Mouse (Mus musculus) heart, embryonic 15.5 days (tissue): ENCODE data around the gene Nipsnap3b. TPM values are rescaled to one million over a fixed set of nuclear protein-coding genes. Genes with fewer than 3 reads are reported as not detected.

Source experiments
- ATAC-seq: fragments of 200-750 bp; cut with Nextera tagmentation; replicated peaks from 2 replicates; pipeline ENCODE4 v1.8.0; 2017; ENCODE audit warnings: low read depth, moderate TSS enrichment; ENCODE audit not compliant: insufficient number of reproducible peaks, insufficient read depth, low FRiP score
- H3K27ac ChIP-seq: fragments of 300-500 bp; sonication (generic); 2 replicates; pipeline ENCODE4 v1.5.1; 2015; ENCODE audit warnings: mild to moderate bottlenecking, inconsistent platforms
- H3K27me3 ChIP-seq: fragments of 300-500 bp; sonication (generic); 2 replicates; pipeline ENCODE4 v1.6.1; 2015; ENCODE audit warnings: inconsistent platforms
- H3K36me3 ChIP-seq: fragments of 300-500 bp; sonication (generic); 2 replicates; pipeline ENCODE4 v1.6.1; 2015; ENCODE audit warnings: mild to moderate bottlenecking, inconsistent platforms
- H3K4me1 ChIP-seq: fragments of 300-500 bp; sonication (generic); replicated peaks from 2 replicates; pipeline ENCODE4 v1.6.1; 2015; ENCODE audit warnings: inconsistent platforms
- H3K4me2 ChIP-seq: fragments of 300-500 bp; sonication (generic); 2 replicates; pipeline ENCODE4 v1.6.1; 2015; ENCODE audit warnings: inconsistent platforms, mild to moderate bottlenecking, moderate library complexity
- H3K4me3 ChIP-seq: fragments of 300-500 bp; sonication (generic); 2 replicates; pipeline ENCODE4 v1.5.1; 2015; ENCODE audit warnings: mild to moderate bottlenecking, inconsistent platforms
- H3K9ac ChIP-seq: fragments of 300-500 bp; sonication (generic); 2 replicates; pipeline ENCODE4 v1.6.1; 2015; ENCODE audit warnings: mild to moderate bottlenecking, inconsistent platforms
- H3K9me3 ChIP-seq: fragments of 300-500 bp; sonication (generic); replicated peaks from 2 replicates; pipeline ENCODE4 v1.6.1; 2016; ENCODE audit warnings: inconsistent platforms
- WGBS: fragments of 180-500 bp; shearing (Covaris S2); methylation state at CpG from one replicate; pipeline ENCODE4 v1.1.7; 2015; ENCODE audit warnings: mixed read lengths; 5-methylcytosine and 5-hydroxymethylcytosine counted together
- polyA plus RNA-seq: library from polyadenylated mRNA; unstranded; fragments of >200 nt; fragmentation: Nextera tagmentation; extraction: Ambion mirVana; gene quantifications from 2 replicates; pipeline ENCODE4 v1.2.1, GENCODE M21; 2015

The Nipsnap3b gene
- polyA plus RNA-seq: 60.6 and 61.6 TPM in 2 replicates

GRCm38 (mm10) chr4:53011732-53012361, at the start of gene Nipsnap3b:
Nipsnap3b (plus strand) TSS chr4:53011880.
- Histone ChIP-seq H3K9me3 (peaks cover 4% of the 10 kb centered on the region; the same call in 1 of the 2 replicates), H3K27ac (peak within 1 kb of the TSS; percentile 88)

GRCm38 (mm10) chr4:52964247-52964646, 47.4 kb upstream of the Nipsnap3b start, which contains the start of gene Olfr270:
Olfr270 (plus strand) TSS chr4:52964547.
- H3K4me2 ChIP-seq: no peak within 1 kb of the TSS
- no peak within 1 kb of the TSS for H3K27ac ChIP-seq
- H3K4me1 ChIP-seq: no peaks in the 10 kb centered on the region
- H3K36me3 ChIP-seq: no peaks in the 10 kb centered on the region
- no peak within 1 kb of the TSS for H3K9ac ChIP-seq
- ATAC-seq: no peak
- no peaks in the 10 kb centered on the region for H3K27me3 ChIP-seq
- no peaks in the 10 kb centered on the region for H3K9me3 ChIP-seq
- H3K4me3 ChIP-seq: no peak within 1 kb of the TSS

More at GRCm38 (mm10) chr4:53011732-53012361, at the start of gene Nipsnap3b:
- H3K4me2 ChIP-seq: peak within 1 kb of the TSS; percentile 63
- peak; percentile 95 for ATAC-seq
- H3K27me3 ChIP-seq: no peaks in the 10 kb centered on the region
- under 1% methylated on average over 63 of the region's 63 CpGs for WGBS
- peak within 1 kb of the TSS; percentile 86 for H3K4me3 ChIP-seq
- peak within 1 kb of the TSS; percentile 75 for H3K9ac ChIP-seq
- peaks cover 8% of the 10 kb centered on the region for H3K4me1 ChIP-seq
- peaks cover 18% of the 10 kb centered on the region for H3K36me3 ChIP-seq

DNA sequence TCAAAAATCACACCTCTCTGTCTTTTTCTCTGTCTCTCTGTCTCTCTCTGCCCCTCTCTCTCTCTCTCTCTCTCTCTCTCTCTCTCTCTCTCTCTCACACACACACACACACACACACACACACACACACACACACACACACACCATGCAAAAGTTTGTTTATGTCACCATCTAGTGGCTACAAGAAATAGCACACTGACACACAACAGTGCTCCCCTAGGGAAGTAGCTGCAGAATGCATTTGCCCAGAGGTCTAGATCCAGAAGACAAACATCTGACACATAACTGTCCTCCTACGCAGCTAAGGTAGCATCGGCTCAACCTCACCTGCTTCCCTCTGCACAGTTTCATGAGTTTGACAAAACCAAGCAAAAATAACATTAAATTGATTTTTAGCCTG, 26.5 kb upstream of the Nipsnap3b start:
- 61% methylated on average over 2 of the region's 2 CpGs for WGBS

DNA sequence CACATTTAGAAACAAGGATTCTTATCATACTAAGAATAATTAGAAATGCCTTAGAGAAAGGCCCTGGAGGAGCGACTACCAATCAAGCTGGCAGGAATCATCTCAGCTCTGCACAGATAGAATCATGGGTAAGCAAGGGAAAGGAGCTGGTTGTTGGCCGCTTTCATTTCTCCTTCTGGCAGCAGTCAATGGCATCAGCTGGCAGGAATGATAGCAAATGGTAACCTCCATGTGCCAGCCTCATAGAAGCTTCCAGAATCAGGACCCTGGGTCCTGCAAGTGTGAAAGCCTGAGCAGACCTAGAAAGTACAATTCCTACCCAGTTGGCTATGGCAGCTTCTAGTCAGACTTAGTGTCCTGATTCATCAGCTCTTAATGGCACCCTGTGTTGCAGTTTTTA, 25.4 kb upstream of the Nipsnap3b start:
- no peaks in the 10 kb centered on the region for H3K36me3 ChIP-seq
- H3K27me3 ChIP-seq: no peaks in the 10 kb centered on the region
- no peak overlapping the region for H3K4me2 ChIP-seq
- no peak overlapping the region for H3K4me3 ChIP-seq
- H3K9ac ChIP-seq: no peak overlapping the region
- no peaks in the 10 kb centered on the region for H3K9me3 ChIP-seq
- whole genome bisulfite sequencing: 86% methylated on average over 2 of the region's 2 CpGs
- peaks cover 4% of the 10 kb centered on the region; the same call in 1 of the 2 replicates for H3K4me1 ChIP-seq
- no peak for ATAC-seq
- no peak overlapping the region for H3K27ac ChIP-seq

More for the DNA sequence above, 26.5 kb upstream of the Nipsnap3b start:
- Histone ChIP-seq H3K4me1 (peaks cover 4% of the 10 kb centered on the region; the same call in 1 of the 2 replicates), H3K36me3 (no peaks in the 10 kb centered on the region), H3K9me3 (no peaks in the 10 kb centered on the region), H3K27me3 (no peaks in the 10 kb centered on the region), H3K4me2 (no peak overlapping the region), H3K9ac (no peak overlapping the region), H3K4me3 (no peak overlapping the region), H3K27ac (no peak overlapping the region)
- ATAC-seq: no peak

GRCm38 (mm10) chr4:52989248-52989647, 22.4 kb upstream of the Nipsnap3b start, which contains the start of gene Nipsnap3a:
Nipsnap3a (plus strand) TSS chr4:52989272.
- ATAC-seq: no peak
- Histone ChIP-seq H3K27ac (no peak within 1 kb of the TSS), H3K27me3 (no peaks in the 10 kb centered on the region), H3K4me3 (peak within 1 kb of the TSS; percentile 20; the same call in 1 of the 2 replicates), H3K9ac (no peak within 1 kb of the TSS), H3K36me3 (no peaks in the 10 kb centered on the region), H3K4me1 (peaks cover 4% of the 10 kb centered on the region; the same call in 1 of the 2 replicates), H3K9me3 (no peaks in the 10 kb centered on the region), H3K4me2 (peak within 1 kb of the TSS; percentile 55)
- WGBS: 24% methylated on average over 12 of the region's 12 CpGs

- ATAC-seq: no peak
- Histone ChIP-seq H3K9ac (no peak overlapping the region), H3K27me3 (no peaks in the 10 kb centered on the region), H3K27ac (no peak overlapping the region), H3K4me2 (no peak overlapping the region), H3K9me3 (no peaks in the 10 kb centered on the region), H3K36me3 (no peaks in the 10 kb centered on the region), H3K4me1 (no peaks in the 10 kb centered on the region), H3K4me3 (no peak overlapping the region)
- 90% methylated on average over 6 of the region's 6 CpGs for WGBS
These were observed 12.2 kb upstream of the Nipsnap3b start for GRCm38 (mm10) chr4:52999449-52999848.

GRCm38 (mm10) chr4:53000154-53000553, 11.5 kb upstream of the Nipsnap3b start:
- Histone ChIP-seq H3K36me3 (no peaks in the 10 kb centered on the region), H3K4me2 (peak overlapping the region; percentile 15; the same call in 1 of the 2 replicates), H3K9ac (no peak overlapping the region), H3K9me3 (no peaks in the 10 kb centered on the region), H3K4me1 (no peaks in the 10 kb centered on the region), H3K4me3 (no peak overlapping the region), H3K27ac (no peak overlapping the region), H3K27me3 (no peaks in the 10 kb centered on the region)
- WGBS: 38% methylated on average over 8 of the region's 8 CpGs
- ATAC-seq: no peak

GRCm38 (mm10) chr4:53009183-53009582, 2.5 kb upstream of the Nipsnap3b start:
- Histone ChIP-seq H3K9ac (no peak overlapping the region), H3K27ac (no peak overlapping the region), H3K4me3 (no peak overlapping the region), H3K27me3 (no peaks in the 10 kb centered on the region), H3K9me3 (no peaks in the 10 kb centered on the region), H3K4me2 (no peak overlapping the region), H3K4me1 (peaks cover 8% of the 10 kb centered on the region), H3K36me3 (no peaks in the 10 kb centered on the region)
- ATAC-seq: no peak
- WGBS: 72% methylated on average over 4 of the region's 4 CpGs

DNA sequence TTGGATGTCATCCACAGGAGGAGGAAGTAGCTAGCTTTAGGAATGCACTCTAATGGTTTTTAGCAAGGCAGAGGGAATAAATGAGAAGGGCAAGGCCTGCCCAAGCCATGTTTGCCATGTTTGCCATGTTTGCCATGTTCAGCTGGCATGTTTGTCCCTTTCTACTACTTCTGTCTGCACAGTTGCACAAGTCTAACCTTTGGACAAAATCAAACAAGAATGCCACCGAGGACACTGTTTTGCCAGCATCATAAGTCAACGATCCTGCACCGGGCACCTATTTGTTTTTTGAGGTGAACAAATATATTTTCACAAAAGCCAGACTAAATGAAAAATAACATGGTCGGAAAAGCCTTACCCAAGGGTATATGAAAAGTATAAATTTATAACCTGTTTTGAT, 1.8 kb upstream of the Nipsnap3b start:
- Histone ChIP-seq H3K4me3 (no peak overlapping the region), H3K9ac (no peak overlapping the region), H3K4me1 (peaks cover 8% of the 10 kb centered on the region), H3K27ac (no peak overlapping the region), H3K27me3 (no peaks in the 10 kb centered on the region), H3K36me3 (0 out of 2 replicates have a peak, but pooled peaks cover under 1% of the 10 kb centered on the region), H3K9me3 (no peaks in the 10 kb centered on the region), H3K4me2 (no peak overlapping the region)
- WGBS: 87% methylated on average over 4 of the region's 4 CpGs
- ATAC-seq: no peak

- H3K4me2 ChIP-seq: no peak overlapping the region
- no peak overlapping the region for H3K4me3 ChIP-seq
- no peak for ATAC-seq
- WGBS: 88% methylated on average over 7 of the region's 7 CpGs
- H3K9me3 ChIP-seq: peaks cover 6% of the 10 kb centered on the region; the same call in 1 of the 2 replicates
- H3K4me1 ChIP-seq: peaks cover 8% of the 10 kb centered on the region
- H3K9ac ChIP-seq: no peak overlapping the region
- no peak overlapping the region for H3K27ac ChIP-seq
- peaks cover 36% of the 10 kb centered on the region for H3K36me3 ChIP-seq
- H3K27me3 ChIP-seq: no peaks in the 10 kb centered on the region
These were observed 2.7 kb downstream of the Nipsnap3b start for GRCm38 (mm10) chr4:53014421-53014820.

GRCm38 (mm10) chr4:53015024-53015423, 3.3 kb downstream of the Nipsnap3b start:
- H3K9ac ChIP-seq: no peak overlapping the region
- no peak for ATAC-seq
- no peaks in the 10 kb centered on the region for H3K27me3 ChIP-seq
- H3K4me3 ChIP-seq: no peak overlapping the region
- H3K4me2 ChIP-seq: no peak overlapping the region
- WGBS: 93% methylated on average over 3 of the region's 3 CpGs
- H3K9me3 ChIP-seq: peaks cover 6% of the 10 kb centered on the region; the same call in 1 of the 2 replicates
- no peak overlapping the region for H3K27ac ChIP-seq
- H3K36me3 ChIP-seq: peaks cover 42% of the 10 kb centered on the region
- H3K4me1 ChIP-seq: peaks cover 8% of the 10 kb centered on the region

DNA sequence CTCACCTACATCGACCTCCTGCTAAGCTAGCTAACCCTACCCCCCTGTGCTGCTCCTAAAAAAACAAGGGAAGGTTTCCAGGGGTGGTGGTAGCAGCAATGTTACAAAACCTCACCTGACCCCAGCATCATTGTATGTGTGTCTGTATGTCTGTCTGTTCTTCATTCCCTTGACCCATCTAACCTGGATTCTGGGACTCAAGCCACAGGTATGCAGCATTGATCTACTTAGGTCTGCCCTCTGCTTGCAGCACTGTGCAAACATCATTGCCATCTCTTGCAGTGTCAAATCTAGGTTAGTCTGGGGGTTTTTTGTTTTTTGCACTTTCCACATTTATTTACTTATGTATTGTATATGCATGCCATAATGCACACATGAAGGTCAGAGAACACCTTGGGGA, 6.7 kb downstream of the Nipsnap3b start:
- Histone ChIP-seq H3K4me2 (no peak overlapping the region), H3K9me3 (peaks cover 6% of the 10 kb centered on the region; the same call in 1 of the 2 replicates), H3K9ac (no peak overlapping the region), H3K27ac (no peak overlapping the region), H3K27me3 (no peaks in the 10 kb centered on the region), H3K4me3 (no peak overlapping the region), H3K36me3 (peaks cover 57% of the 10 kb centered on the region), H3K4me1 (no peaks in the 10 kb centered on the region)
- 93% methylated on average over 1 of the region's 1 CpGs for WGBS
- no peak for ATAC-seq
